Mouse (Mus musculus): ENCODE data around the gene Bak1. TPM values are rescaled to one million over a fixed set of nuclear protein-coding genes. Genes with fewer than 3 reads are reported as not detected.

The Bak1 gene
- polyA plus RNA-seq, 2 experiments, result 11.1 to 48.6 TPM

DNA sequence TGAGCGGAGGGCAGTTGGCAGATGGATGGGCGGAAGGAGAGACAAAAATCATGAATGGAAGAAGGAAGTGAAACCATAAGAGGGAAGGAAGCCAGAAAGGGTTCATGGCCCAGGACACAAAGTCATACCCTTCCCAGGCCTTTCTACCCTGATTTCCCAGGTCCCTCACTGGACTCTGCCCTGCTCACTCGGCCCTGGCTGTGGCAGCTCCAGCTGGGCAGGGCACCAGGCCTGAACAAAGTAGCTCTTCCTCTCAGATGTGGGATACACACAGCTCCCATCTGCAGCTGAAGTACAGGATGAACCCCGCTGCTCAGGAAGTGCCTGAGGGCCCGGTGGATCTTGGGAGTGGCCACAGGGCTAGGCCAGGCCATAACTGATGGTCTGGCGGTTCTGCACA, 14.0 kb upstream of the Bak1 start:
- no peaks in the 10 kb centered on the region for H3K36me3 ChIP-seq (ENCODE audit: control insufficient read depth, insufficient read depth, low read length)
- no peak overlapping the region for H3K4me2 ChIP-seq (replicated peaks; ENCODE audit: low read depth, low read length, severe bottlenecking)
- no peak for ATAC-seq (ENCODE audit: low FRiP score, low read depth)
- no peak for DNase-seq (ENCODE audit: low spot score)
- peaks cover 36% of the 10 kb centered on the region for H3K4me1 ChIP-seq (ENCODE audit: control insufficient read depth, insufficient read depth, low read length)
- WGBS, result 50% methylated on average over 6 of the region's 6 CpGs
- H3K9me3 ChIP-seq (ENCODE audit: control insufficient read depth, low read length), result no peaks in the 10 kb centered on the region
- no peak overlapping the region for H3K9ac ChIP-seq (ENCODE audit: low read depth, low read length, severe bottlenecking)
- no peak overlapping the region for H3K4me3 ChIP-seq (replicated peaks; ENCODE audit: low read length)
- no peaks in the 10 kb centered on the region for H3K27me3 ChIP-seq (ENCODE audit: control insufficient read depth, insufficient read depth, low read length)
- H3K27ac ChIP-seq (replicated peaks; ENCODE audit: low read depth, low read length), result no peak overlapping the region
- TF ChIP-seq POLR2A (IDR thresholded peaks at IDR 0.05; ENCODE audit: borderline replicate concordance, extremely low read depth, insufficient read depth, insufficient read length), result no peak

DNA sequence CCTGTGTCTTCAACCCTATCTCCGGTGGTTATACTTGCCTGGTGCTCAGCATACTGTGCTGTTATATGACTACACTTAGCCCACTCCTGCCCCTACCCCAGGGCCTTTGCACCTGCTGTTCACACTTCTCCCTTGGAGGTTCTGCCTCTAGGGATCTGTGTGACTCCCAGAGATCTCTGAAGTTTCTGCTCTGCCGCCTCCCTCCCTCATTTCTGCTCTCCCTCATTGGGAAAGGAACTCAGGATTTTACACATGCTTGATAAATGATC, 12.9 kb upstream of the Bak1 start:
- H3K4me1 ChIP-seq (ENCODE audit: control insufficient read depth, insufficient read depth, low read length), result peaks cover 39% of the 10 kb centered on the region
- no peak overlapping the region for H3K4me3 ChIP-seq (replicated peaks; ENCODE audit: low read length)
- H3K36me3 ChIP-seq (ENCODE audit: control insufficient read depth, insufficient read depth, low read length), result no peaks in the 10 kb centered on the region
- DNase-seq (ENCODE audit: low spot score) (no peak), ATAC-seq (ENCODE audit: low FRiP score, low read depth) (no peak)
- 87% methylated on average over 2 of the region's 2 CpGs for WGBS
- H3K27me3 ChIP-seq (ENCODE audit: control insufficient read depth, insufficient read depth, low read length), result no peaks in the 10 kb centered on the region
- H3K9ac ChIP-seq (ENCODE audit: low read depth, low read length, severe bottlenecking), result no peak overlapping the region
- no peak overlapping the region for H3K4me2 ChIP-seq (replicated peaks; ENCODE audit: low read depth, low read length, severe bottlenecking)
- no peaks in the 10 kb centered on the region for H3K9me3 ChIP-seq (ENCODE audit: control insufficient read depth, low read length)
- H3K27ac ChIP-seq (replicated peaks; ENCODE audit: low read depth, low read length), result no peak overlapping the region
- TF ChIP-seq POLR2A (IDR thresholded peaks at IDR 0.05; ENCODE audit: borderline replicate concordance, extremely low read depth, insufficient read depth, insufficient read length), result no peak

DNA sequence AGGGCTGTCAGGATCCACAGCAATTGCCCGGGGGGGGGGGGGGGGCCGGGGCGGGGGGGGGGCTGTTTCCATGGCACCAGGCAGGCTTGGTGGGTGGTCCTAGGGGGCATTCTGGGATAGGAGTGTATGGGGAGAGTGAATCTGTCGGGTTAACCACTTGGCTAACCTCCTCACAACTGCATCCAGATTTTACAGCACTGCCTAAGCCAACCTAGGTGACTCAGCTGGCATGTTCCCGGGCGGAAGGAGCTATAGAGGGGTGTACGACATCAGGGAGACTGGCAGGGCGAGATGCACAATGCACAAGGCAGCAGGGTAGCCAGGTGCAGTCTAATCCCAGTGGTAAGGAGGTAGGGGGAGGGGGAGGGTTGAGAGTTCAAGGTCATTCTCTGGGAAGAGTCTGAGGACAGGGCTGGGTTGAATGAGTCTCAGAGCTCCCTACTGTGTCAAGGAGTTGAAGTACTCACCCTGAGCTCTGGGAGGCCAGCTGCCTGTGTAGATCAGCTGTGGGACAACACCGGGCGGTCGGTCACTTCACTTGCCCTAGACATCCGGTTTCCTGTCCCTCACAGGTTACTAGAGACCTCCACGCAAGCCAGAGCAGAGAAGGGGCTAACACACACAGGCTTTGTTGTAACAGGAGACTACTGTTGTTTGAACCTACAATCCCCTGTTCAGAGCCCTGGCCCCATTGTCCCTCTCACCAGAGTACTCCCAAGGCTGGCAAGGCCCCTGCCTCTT, 12.4 kb upstream of the Bak1 start:
- ATAC-seq (ENCODE audit: low FRiP score, low read depth) (no peak), DNase-seq (ENCODE audit: low spot score) (no peak)
- TF ChIP-seq POLR2A (IDR thresholded peaks at IDR 0.05; ENCODE audit: borderline replicate concordance, extremely low read depth, insufficient read depth, insufficient read length), result no peak
- Histone ChIP-seq H3K27ac (replicated peaks; ENCODE audit: low read depth, low read length) (no peak overlapping the region), H3K36me3 (ENCODE audit: control insufficient read depth, insufficient read depth, low read length) (no peaks in the 10 kb centered on the region), H3K9me3 (ENCODE audit: control insufficient read depth, low read length) (no peaks in the 10 kb centered on the region), H3K9ac (ENCODE audit: low read depth, low read length, severe bottlenecking) (0 out of 2 replicates have a peak overlapping the region, but pooled peaks have one; percentile 34), H3K27me3 (ENCODE audit: control insufficient read depth, insufficient read depth, low read length) (no peaks in the 10 kb centered on the region), H3K4me1 (ENCODE audit: control insufficient read depth, insufficient read depth, low read length) (peaks cover 39% of the 10 kb centered on the region), H3K4me2 (replicated peaks; ENCODE audit: low read depth, low read length, severe bottlenecking) (no peak overlapping the region), H3K4me3 (replicated peaks; ENCODE audit: low read length) (no peak overlapping the region)
- WGBS, result 43% methylated on average over 10 of the region's 13 CpGs

DNA sequence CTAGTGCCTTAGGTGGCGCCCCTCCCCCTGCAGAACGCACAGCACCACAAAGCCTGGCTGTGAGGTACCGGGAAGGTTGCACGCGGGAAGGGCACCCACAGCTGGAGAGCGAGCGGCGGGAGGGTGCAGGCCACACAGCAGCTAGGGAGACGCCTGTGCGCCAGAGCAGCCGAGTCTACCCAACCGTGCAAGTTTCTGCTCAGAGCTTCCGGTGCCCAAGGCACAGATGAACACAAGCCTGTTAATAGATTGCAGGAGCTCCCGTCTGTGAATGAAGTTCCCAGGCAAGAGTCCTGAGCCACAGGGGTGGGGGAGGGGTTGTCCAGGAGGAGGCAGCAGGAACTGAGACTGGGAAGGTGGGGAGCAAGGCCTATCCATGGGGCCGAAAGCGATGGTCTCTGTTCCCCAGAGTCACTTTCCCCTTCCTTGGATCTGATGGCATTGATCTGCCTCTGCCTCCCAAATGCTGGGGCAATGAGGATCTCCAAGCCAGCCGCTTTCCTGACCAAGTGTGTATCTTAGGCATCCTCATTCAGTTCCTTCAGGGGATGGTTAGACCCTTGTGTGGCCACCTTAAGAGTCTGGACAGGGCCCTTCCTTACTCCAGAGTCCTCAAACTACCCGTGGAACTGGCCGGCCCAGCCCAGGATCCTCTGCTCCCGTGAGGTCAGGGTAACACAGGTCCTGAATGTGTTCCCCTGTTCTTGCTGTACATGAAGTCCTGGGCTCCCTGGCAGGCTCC, 11.7 kb upstream of the Bak1 start:
- 11% methylated on average over 20 of the region's 20 CpGs for WGBS
- H3K4me1 ChIP-seq (ENCODE audit: control insufficient read depth, insufficient read depth, low read length), result peaks cover 39% of the 10 kb centered on the region
- peak overlapping the region; percentile 32; the same call in 1 of the 2 replicates for H3K4me2 ChIP-seq (replicated peaks; ENCODE audit: low read depth, low read length, severe bottlenecking)
- no peak for ATAC-seq (ENCODE audit: low FRiP score, low read depth)
- DNase-seq (ENCODE audit: low spot score), result no peak
- peak overlapping the region; percentile 67 for H3K27ac ChIP-seq (replicated peaks; ENCODE audit: low read depth, low read length)
- H3K4me3 ChIP-seq (replicated peaks; ENCODE audit: low read length), result no peak overlapping the region
- H3K9me3 ChIP-seq (ENCODE audit: control insufficient read depth, low read length), result no peaks in the 10 kb centered on the region
- no peaks in the 10 kb centered on the region for H3K27me3 ChIP-seq (ENCODE audit: control insufficient read depth, insufficient read depth, low read length)
- TF ChIP-seq POLR2A (IDR thresholded peaks at IDR 0.05; ENCODE audit: borderline replicate concordance, extremely low read depth, insufficient read depth, insufficient read length), result no peak
- 0 out of 2 replicates have a peak overlapping the region, but pooled peaks have one; percentile 34 for H3K9ac ChIP-seq (ENCODE audit: low read depth, low read length, severe bottlenecking)
- H3K36me3 ChIP-seq (ENCODE audit: control insufficient read depth, insufficient read depth, low read length), result no peaks in the 10 kb centered on the region

DNA sequence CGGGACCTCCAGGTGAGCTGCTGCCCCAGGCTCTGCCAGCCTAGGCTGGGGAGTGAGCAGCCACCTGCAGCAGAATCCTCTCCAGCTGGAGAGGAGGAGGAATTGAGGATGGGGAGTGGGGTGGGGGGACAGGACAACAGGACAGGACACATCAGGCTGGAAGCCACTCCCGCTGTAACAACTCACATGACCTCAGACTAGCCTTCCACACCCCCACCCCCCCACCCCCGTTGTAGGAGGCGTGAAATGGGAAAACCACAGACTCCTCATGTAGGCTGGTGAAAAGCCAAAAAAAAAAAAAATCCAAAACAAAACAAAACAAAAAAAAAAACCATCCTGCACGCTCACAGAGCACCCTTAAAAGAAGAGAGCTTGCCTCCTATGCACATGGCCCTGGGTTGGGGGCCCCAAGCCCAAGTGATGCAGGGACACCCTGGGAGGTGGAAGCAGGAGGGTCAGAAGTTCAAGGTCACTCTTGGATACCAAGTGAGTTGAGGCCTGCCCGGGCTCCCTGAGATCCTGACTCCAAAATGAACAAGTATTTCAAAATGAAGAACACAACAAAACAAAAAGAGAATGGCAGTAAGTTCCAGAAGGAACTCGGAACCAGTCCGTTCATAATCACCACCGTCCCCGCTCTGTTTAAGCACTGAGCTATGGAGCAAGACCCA, 10.8 kb upstream of the Bak1 start:
- Histone ChIP-seq H3K27me3 (ENCODE audit: control insufficient read depth, insufficient read depth, low read length) (no peaks in the 10 kb centered on the region), H3K4me1 (ENCODE audit: control insufficient read depth, insufficient read depth, low read length) (peaks cover 39% of the 10 kb centered on the region), H3K36me3 (ENCODE audit: control insufficient read depth, insufficient read depth, low read length) (no peaks in the 10 kb centered on the region)

More for the DNA sequence above, 10.8 kb upstream of the Bak1 start:
- no peak for TF ChIP-seq POLR2A (IDR thresholded peaks at IDR 0.05; ENCODE audit: borderline replicate concordance, extremely low read depth, insufficient read depth, insufficient read length)
- Histone ChIP-seq H3K27ac (replicated peaks; ENCODE audit: low read depth, low read length) (peak overlapping the region; percentile 67), H3K9ac (ENCODE audit: low read depth, low read length, severe bottlenecking) (0 out of 2 replicates have a peak overlapping the region, but pooled peaks have one; percentile 16), H3K9me3 (ENCODE audit: control insufficient read depth, low read length) (no peaks in the 10 kb centered on the region), H3K4me3 (replicated peaks; ENCODE audit: low read length) (no peak overlapping the region), H3K4me2 (replicated peaks; ENCODE audit: low read depth, low read length, severe bottlenecking) (peak overlapping the region; percentile 32; the same call in 1 of the 2 replicates)
- 60% methylated on average over 10 of the region's 10 CpGs for WGBS
- no peak for DNase-seq (ENCODE audit: low spot score)
- no peak for ATAC-seq (ENCODE audit: low FRiP score, low read depth)

Measured in limb, embryonic 14.5 days (tissue).